Mouse (Mus musculus): ENCODE data around the gene Mettl21a.

GRCm38 (mm10) chr1:64631526-64631925 lies 14.5 kb upstream of the Mettl21a start:
- TF ChIP-seq CTCF (IDR thresholded peaks at IDR 0.05; ENCODE audit: low read depth) (no peak), EP300 (IDR thresholded peaks at IDR 0.05; ENCODE audit: low read depth) (no peak)
